Mouse (Mus musculus) c-Kit-negative CD71-positive TER-119-positive erythroid progenitor cells, embryonic 14.5 days (primary cell): Measurements from ENCODE around the gene Optn.
"Not testable (repeated sequence)": the region's sequence is repeated elsewhere in the genome, so short reads cannot be mapped to it uniquely, and the experiment has no call there.

Experiments used
- DNase-seq: peaks from one replicate; pipeline ENCODE4 v3.0.0-alpha.2; 2013; ENCODE audit warnings: low read depth, low spot score

Optn gene

DNA sequence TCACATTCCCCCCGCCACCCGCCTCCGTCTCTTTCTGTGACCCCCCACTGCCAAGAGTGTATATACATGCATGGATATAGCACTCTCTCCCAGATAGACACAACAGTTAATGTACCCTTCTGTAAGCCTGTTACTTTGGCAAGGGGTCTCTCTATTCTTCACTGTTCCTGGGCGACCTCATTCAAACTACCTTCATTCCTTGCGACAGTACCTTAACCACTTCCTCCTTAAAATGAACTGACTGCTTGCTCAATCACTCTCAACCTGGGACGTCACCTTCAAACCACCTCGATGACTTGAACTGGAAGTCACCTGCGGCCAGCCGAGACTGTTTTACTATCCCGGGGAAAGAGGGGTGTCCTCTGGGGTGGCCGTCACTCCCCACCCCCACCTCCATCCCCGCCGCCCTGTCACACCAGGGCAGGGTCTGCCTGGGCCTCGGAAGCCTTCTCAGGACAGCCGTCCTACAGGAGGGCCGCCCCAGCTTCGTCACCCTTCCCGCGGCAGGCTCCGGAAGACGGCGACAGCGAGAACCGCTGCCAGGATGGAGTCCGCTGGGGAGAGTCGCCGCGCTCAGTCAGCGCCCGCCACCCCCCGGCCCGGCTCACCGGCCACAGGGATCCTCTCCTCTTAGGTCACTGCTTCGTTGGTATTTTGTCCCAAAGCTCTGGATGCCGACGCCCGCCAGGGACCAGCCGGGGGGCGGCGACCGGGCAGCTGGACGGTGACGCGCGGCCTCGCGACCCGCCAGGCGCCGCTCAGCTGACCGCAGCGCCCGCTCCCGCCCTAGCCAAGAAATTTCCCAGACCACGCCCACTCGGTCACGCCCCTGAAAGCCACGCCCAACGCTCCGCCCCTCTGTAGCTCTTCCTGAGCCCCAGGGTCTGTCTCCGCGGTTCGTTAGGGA is at the start of gene Optn:
Optn (minus strand) TSS at position 753 of the 907 bp plus-strand sequence.
- peak; percentile 84 for DNase-seq

DNA sequence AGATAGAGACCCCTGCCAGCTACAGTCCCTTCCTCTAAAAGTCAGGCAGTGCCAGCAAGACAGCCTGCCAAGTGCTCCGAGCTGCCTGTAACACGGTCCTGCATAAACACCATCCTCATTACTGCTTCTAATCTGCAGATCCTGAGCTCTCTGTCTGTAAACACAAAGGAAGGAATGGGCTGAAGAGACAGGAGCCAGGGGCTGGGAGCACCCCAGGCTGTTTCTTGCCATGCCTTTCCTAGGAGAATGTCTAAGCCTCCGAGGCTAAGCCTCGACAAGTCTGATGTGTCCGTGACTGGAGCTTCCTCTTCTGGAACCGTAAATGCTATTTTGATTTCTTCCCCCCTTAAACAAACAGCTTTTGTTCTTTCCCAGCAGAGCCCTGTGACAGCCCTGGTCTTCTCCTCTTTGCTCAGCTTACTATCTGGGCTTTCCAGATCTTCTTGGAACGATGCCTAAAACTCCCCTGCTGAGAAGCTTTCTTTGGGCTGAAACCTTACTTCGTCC is 49.0 kb upstream of the Optn start:
- no peak for DNase-seq

DNA sequence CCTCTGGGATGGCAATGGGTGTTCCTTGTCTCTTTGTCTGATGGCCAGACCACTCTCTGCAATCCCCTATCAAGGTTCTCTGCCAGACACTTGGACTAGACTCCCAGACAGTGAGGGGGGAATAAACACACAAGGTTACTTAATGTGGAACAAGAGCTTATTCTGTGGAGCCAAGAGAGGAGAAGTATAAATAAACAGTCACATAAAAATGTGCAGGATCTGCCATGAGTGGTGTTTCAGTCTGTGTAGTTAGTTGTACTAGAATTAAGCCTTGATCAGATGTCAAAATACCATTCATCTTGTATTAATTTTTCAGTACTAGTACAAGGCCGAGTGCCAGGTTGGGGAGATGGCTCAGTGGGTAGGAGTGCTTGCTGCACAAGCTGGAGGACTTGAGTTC is 39.0 kb upstream of the Optn start:
- no peak for DNase-seq

DNA sequence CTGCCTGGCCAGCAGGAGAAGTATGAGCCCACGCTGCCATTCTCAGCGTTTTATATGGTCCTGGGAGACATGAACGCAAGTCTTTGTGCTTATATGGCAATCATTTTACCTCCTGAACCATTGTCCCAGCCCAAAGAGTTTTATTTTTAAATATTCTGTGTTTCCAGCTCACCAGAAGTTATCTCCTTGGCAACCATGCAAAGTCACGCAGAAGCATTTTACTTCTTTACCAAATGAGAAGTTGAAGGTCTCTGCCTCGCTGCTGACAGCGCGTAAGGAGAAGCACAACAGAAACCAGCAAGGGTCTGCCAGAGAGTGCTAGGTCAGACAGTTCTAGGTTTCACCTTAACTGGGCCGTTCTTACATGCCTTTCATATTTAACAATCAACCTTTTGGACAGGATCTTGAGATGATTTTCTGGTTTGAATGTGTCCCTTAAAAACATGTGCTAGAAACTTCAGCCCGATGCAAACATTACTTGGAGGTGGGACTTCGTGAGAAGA is 37.9 kb upstream of the Optn start:
- no peak for DNase-seq

DNA sequence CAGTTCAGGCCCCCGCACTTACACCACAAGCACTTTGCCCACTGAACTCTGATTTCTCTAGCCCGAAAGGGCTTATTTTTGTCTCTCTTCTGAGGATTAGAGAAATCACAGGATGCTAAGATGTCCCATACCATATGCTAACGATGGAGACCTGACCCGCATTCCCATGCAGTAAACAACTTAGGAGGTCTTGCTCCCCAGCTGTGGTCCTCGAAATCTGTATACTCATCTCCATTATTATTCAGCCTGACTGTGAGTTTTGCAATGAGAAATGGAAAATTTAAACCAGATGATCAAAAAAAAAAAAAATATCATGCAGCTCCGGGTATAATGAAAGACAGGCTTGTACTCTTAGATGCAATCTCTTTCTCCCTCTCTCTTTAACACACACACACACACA is 35.3 kb upstream of the Optn start:
- no peak for DNase-seq

DNA sequence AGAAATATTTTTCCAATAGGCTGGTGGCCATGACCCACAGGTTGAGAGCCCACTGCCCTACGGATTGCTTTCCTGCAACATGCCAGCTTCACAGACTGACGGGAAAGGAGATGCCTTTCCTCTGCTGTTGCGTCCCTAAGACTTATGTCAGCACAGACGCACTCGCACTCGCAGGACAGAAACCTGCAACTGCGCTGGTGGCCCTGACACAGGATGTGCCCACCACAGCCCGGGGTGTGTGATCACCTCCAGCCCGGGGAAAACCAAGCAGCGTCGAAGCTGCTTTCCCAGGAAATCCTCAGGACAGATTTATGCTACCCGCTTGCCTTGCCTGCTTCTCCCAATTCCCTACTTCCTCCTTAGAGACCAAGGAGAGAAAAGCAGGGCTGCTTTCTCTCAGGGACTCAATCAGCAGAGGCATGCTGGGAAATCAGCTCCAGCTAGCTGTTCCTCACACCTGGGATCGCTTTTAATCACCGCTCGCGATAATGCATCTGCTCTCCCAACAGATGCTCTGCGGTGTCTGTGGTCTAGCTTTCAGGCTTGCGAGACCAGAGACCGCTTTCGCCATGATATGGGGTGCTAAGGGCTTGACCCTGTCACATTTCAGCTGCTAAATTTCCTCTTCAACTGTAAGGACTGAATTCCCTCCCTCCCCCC is 34.1 kb upstream of the Optn start:
- DNase-seq = no peak

DNA sequence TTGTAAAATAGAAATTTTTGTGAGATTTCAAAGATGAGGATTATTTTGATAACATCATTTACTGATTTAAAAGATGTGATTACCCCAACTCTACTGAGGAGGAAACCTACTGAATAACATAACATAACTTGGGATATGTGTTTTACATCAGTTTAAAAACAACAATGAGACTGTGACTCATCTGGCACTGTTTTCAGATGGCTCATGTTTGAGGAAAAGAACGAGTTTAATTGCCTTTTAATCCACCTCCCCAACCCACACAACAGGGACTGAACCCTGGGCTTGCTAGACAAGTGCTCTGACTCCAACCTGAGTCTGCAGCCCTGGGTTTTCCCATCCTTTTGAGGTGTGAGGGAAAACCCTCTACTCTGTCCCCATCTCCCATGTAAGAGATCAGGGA is 31.5 kb upstream of the Optn start:
- no peak for DNase-seq

DNA sequence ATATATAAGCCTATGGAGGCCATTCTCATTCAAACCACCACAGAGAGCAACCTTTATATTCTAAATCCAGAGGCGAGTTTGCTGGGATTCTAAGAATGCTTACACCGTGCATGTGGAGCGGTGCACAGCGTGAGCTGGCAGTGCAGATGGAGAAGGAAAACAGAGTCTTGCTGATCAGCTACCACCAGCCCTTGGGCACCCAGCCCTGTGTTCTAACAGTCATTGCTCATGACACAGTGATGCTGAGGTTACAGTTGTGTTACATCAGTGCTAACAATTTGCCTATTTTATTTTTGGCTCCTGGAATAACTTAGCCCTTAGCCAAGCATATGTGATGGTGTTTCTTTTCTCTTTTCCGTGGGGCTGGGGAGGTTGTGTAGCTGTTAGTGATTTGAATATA is 31.0 kb upstream of the Optn start:
- DNase-seq = no peak

DNA sequence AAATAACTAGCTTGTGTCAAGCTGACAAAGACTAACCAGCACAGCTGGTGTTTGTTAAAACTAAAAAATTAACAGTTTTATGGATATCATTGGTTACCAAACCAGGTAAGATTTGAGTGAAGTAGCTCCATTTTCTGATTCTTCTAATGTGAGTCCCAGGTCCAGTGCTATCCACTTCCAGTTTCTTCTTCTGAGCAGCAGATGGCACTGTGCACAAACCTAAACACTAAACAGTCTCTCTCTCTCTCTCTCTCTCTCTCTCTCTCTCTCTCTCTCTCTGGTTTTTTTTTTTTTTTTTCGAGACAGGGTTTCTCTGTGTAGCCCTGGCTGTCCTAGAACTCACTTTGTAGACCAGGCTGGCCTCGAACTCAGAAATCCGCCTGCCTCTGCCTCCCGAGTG is 26.5 kb upstream of the Optn start:
- not testable (repeated sequence) for DNase-seq

DNA sequence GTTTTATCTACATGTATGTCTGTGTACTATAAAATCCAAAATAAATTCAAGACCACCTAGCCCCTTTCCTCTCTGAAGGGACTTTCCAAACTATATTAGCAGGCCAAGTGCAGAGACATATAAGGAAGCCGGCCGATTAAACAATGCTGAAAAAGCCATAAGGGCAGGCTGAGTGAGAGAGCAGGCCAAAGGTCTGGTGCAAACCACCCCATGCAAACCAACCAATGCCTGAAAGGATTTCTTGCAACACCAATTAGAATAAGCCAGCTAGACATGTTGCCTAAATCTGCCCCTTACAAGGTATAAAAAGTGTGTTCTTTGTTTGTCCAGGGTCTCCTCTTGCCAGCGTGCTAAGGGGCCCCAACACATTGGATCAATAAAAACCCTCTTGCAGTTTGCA is 23.8 kb upstream of the Optn start:
- DNase-seq = no peak

DNA sequence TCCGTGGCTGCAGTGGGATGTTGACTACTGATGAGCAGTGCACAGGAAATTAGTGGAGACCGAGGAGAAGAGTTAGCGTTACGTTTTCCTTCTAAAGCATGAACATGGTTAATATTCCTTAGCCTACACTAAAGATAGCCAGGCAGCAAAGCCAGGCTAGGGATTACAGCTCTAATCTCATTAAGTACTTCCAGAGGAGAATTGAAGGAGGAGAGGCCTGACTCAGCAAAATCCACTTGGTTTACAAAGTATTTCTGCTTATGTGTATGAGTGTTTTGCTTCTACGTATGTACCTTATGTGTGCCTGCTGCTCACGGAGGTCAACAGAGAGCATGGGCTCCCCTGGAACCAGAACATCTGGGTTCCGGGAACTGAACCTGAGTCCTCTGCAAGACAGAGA is 19.9 kb upstream of the Optn start:
- no peak for DNase-seq

DNA sequence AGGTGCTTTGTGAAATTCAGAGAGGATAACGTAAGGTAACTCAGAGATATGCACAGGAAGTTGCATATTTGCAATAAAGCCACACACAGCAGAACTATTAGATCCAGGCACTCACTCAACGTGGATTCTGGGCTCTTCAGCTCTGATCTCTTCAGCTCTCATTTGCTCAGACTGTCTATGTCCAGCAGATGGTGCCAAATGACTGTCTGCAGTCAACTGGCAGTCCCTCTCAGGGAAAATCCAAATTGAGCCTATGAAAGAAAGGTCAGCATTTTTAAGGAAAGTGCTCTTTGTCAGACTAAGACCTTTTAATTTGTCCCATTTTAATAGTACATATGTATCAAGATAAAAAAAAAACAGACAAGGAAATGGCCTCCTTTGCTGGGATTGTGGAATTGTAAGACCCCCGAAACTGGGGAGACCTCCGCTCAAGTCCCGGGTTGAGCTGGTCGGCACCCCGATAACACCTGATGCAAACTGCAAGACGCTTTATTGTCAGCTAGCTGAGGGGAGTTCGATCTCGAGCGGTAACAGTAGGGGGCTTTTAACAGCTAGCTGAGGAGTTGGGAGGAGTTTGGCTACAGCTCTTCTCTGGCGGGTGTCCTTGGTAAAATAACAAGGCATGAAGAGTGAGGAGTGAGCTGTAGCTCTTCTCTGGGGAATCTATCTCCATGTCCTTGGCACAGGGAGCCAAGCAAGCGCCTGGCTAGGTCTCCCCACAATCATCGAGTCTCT is 16.4 kb upstream of the Optn start:
- no peak for DNase-seq

DNA sequence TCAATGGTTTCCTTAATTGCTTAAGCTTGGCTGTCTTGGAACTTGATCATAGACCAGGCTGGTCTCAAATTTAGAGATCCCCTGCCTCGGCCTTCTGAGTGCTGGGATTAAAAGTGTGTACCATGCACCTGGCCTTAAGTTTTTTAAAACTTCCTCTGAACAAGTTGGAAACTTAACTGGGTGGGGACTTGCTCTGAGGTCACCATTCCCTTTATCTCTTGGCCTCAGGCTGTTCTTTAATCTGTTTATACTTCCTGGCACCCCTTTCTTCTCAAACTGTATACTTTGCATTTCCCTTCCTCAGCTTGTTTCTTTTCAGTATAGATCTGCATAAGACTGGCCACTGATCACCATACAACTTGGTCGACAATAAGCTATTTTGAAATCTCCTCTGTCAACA is 14.1 kb upstream of the Optn start:
- peak; percentile 48 for DNase-seq

DNA sequence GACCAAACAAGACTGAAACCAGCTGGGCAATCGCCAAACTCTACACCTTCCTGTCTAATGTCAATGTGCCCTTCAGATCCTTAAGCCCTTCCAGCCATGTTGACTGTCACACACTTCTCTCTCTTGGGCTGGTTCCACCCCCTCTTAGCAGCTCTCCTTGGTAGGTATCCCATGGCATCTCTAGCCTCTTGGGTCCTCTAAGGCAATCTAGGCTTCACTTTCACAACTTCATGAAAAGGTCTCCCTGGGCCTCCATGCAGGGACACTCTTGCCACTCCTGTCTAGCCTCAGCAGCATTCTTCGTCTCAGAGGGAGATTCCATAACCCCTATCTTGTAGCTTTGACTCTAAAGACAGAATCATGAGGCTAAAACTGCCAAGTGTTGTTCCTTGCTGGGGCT is 13.6 kb upstream of the Optn start:
- DNase-seq = no peak

DNA sequence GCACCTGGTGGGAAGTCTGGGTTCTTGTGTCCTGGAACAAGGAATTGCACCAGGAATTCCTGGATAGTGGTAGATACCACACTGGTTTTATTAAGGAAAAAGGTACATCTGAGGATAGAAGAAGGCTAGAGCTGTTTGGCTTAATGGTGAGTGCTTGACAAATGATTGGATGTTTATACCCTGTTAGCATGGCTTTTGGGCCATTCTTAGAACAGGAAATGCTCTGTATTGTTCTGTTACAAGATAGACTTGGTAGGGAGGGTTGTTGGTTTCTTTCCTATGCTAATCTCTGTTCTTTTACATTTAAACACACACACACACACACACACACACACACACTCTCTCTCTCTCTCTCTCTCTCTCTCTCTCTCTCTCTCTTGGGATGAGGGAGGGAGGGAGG is 12.0 kb upstream of the Optn start:
- no peak for DNase-seq

DNA sequence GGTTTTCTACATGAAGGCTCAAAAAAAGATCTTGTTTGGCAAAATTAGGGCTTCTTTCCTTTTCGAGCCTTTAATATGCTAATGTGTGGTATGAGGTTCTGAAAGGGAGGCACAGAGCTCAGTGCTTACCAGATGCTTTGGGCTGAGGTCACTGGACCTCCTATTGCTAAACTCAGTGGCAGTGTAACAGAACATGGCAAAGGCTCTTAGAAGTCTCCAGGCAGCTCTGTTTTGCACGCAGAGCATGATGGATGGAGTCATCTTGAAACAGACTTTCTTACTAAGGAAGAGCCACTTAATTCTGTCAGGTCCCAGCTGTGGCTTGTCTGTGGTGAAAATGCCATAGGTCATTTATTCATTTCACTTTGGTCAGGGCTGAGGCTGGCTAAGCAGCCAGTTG is 11.6 kb upstream of the Optn start:
- DNase-seq = no peak

DNA sequence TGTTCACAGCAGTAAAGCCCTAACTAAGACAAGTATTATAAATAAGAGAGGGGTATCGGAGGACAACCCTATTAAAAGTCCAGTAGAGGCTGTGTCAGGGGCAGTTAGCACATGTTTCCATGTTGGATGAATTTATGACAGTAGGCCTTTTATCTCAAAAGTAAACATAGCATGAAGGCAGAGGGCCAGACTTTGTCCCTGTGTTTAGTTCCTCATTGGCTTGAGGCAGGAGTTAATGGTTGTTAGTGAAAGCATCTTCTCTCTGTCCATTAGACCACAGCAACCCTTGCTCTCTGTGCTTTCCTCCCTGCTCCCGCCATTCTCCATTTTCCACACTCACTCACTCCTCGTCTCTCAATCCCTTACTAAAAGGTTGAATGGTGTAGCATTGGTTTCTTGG is 9.9 kb upstream of the Optn start:
- no peak for DNase-seq

DNA sequence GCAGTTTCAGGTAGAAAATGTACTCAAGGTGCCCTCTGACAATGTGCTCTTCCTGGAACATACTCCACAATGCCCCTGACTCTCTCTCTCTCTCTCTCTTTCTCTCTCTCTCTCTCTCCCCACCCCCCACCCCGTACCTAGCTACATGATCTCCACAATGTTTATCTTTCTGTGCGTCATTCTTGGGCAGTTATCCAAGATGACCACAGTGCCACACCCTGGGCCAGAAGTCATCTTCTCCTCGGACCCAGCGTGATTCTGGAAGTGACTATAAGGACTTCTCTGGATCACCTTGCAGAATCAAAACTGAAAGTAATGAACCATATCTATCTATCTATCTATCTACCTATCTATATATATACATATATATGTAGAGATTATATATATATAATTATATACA is 4.1 kb upstream of the Optn start:
- no peak for DNase-seq

DNA sequence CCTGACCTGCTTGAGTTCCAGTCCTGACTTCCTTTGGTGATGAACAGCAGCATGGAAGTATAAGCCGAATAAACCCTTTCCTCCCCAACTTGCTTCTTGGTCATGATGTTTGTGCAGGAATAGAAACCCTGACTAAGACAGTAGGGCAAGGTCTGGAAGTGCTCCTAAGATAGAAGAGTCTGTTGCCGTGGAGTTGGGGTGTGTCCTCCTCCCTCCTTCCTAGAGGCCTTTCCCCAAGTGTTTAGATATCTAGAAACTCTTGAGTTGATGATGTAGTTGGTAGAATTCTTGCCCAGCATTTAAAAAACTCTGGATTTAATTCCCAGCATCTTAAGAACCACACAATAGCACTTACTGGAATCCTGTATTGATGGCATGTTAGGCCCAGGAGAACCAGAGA is 3.4 kb upstream of the Optn start:
- not testable (repeated sequence) for DNase-seq

DNA sequence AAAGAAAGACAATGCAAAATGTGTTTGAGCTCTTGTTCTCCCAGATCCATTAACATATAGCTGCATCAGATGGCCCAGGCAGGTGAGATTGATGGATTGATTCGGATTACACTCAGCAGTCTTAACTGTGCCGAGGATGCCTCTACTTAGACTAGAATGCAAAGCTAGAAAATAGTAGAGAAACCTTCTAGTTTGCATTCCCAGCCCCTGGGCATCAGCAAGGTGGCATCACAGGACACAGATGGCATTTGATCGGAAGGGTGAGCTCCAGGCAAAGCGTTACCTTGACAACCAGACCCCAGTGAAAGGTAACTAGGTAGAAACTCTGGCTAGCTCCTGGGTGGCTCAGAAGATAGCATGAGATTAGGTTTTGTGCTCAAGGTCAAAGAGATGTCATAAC is 396 bp upstream of the Optn start:
- DNase-seq = no peak

DNA sequence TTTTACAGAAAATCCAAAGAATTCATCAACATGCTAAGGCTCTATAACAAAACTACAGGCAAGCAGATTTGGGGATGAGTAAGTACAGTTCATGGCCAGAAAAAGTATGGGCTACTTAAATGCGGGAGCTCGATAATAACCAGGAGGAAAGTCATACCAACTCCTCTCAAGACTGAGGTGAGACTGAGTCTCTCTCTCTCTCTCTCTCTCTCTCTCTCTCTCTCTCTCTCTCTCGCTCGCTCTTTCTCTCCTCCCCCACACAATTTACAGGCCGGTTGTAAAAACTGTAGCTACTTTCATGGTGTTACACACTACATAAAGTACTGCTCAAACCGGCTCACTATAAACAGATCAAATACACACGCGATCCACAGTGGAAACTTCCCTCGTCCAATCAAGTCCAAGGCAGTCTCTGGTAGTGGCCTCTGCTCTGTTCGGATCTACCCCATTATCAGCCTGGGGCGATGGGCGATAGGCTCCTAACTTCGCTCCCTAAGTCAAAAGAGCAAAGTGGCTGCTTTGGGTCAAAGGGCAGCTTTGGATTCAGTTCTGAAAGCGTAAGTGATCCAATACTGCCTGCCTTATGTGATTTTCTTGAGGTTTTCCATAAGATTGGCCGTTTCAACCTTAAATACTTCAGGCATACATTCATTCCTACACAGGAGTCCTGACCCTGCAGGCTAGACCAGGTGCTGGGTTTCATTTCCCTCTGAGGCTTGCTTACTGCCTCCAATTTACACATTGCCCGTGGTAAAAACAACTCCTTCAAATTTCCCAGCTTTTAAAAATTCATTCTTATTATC is 1.2 kb downstream of the Optn start:
- no peak for DNase-seq
